Mouse (Mus musculus) forebrain, embryonic 11.5 days (tissue): Measurements from ENCODE around the gene Col6a1. TPM values are rescaled to one million over a fixed set of nuclear protein-coding genes. Genes with fewer than 3 reads are reported as not detected.

ENCODE experiments used
- ATAC-seq: fragments of 200-750 bp; cut with Nextera tagmentation; replicated peaks from 2 replicates; pipeline ENCODE4 v1.8.0; 2017; ENCODE audit warnings: moderate TSS enrichment; ENCODE audit not compliant: low FRiP score
- DNase-seq: peaks from one replicate; pipeline ENCODE4 v3.0.0-alpha.2; 2017; ENCODE audit warnings: low spot score
- H3K27ac ChIP-seq: fragments of 300-500 bp; sonication (generic); 2 replicates; pipeline ENCODE4 v1.5.1; 2014; ENCODE audit warnings: low read depth, low read length
- H3K27me3 ChIP-seq: fragments of 300-500 bp; sonication (generic); 2 replicates; pipeline ENCODE4 v1.6.1; 2014; ENCODE audit warnings: mild to moderate bottlenecking, low read length, mixed read lengths; ENCODE audit not compliant: control insufficient read depth, insufficient read depth
- H3K36me3 ChIP-seq: fragments of 300-500 bp; sonication (generic); 2 replicates; pipeline ENCODE4 v1.6.1; 2014; ENCODE audit warnings: mild to moderate bottlenecking, low read length, moderate library complexity, mixed read lengths; ENCODE audit not compliant: control insufficient read depth, insufficient read depth
- H3K4me1 ChIP-seq: fragments of 300-500 bp; sonication (generic); replicated peaks from 2 replicates; pipeline ENCODE4 v1.6.1; 2014; ENCODE audit warnings: low read length, mixed read lengths; ENCODE audit not compliant: control insufficient read depth, insufficient read depth
- H3K4me2 ChIP-seq: fragments of 300-500 bp; sonication (generic); 2 replicates; pipeline ENCODE4 v1.6.1; 2014; ENCODE audit warnings: low read depth, mild to moderate bottlenecking, low read length, moderate library complexity, mixed read lengths; ENCODE audit not compliant: severe bottlenecking
- H3K4me3 ChIP-seq: fragments of 300-500 bp; sonication (generic); 2 replicates; pipeline ENCODE4 v1.5.1; 2014; ENCODE audit warnings: low read depth, low read length
- H3K9ac ChIP-seq: fragments of 300-500 bp; sonication (generic); 2 replicates; pipeline ENCODE4 v1.6.1; 2014; ENCODE audit warnings: low read length
- H3K9me3 ChIP-seq: fragments of 300-500 bp; sonication (generic); 2 replicates; pipeline ENCODE4 v1.6.1; 2016; ENCODE audit warnings: low read length, mixed read lengths; ENCODE audit not compliant: control insufficient read depth
- WGBS: fragments of 180-500 bp; shearing (Covaris S2); extraction: QIAGEN DNeasy Blood & Tissue Kit; methylation state at CpG from one replicate; pipeline ENCODE4 v1.1.7; 2014; 5-methylcytosine and 5-hydroxymethylcytosine counted together
- polyA plus RNA-seq: library from polyadenylated mRNA; unstranded; fragments of >200 nt; fragmentation: Nextera tagmentation; extraction: Ambion mirVana; gene quantifications from 2 replicates; pipeline ENCODE4 v1.2.1, GENCODE M21; 2014

Col6a1 gene
- polyA plus RNA-seq, 1 experiment from 2014 or later, result 8.6 TPM

GRCm38 (mm10) chr10:76667197-76667805 is 58.7 kb downstream of the Col6a1 start:
- ATAC-seq (no peak), DNase-seq (no peak)
- WGBS, result 85% methylated on average over 1 of the region's 1 CpGs
- Histone ChIP-seq H3K4me2 (no peak overlapping the region), H3K9ac (no peak overlapping the region), H3K36me3 (no peaks in the 10 kb centered on the region), H3K27ac (no peak overlapping the region), H3K9me3 (no peaks in the 10 kb centered on the region), H3K27me3 (no peaks in the 10 kb centered on the region), H3K4me3 (no peak overlapping the region), H3K4me1 (no peaks in the 10 kb centered on the region)

DNA sequence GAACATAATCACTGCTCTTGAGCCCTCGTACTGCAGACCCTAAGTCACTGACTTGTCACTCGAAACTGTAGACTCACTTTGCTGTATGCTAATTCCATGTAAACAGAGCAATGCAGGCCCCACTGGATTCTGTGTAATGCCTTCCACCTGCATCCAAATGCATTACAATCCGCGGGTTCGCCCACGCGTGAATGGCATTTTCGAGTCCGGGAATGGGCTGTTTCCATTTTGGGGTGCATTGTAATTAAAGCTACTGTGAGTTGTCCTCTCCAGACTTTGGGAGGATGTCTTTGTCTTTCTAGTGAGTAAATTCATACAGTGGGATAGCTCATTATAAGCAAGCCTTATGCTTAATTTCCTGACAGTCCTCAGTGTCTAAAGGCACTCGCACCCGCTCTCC is 60.4 kb downstream of the Col6a1 start:
- 92% methylated on average over 11 of the region's 11 CpGs for WGBS
- no peak for DNase-seq
- Histone ChIP-seq H3K4me2 (no peak overlapping the region), H3K4me3 (no peak overlapping the region), H3K4me1 (no peaks in the 10 kb centered on the region), H3K9me3 (no peaks in the 10 kb centered on the region), H3K27me3 (no peaks in the 10 kb centered on the region), H3K9ac (no peak overlapping the region), H3K36me3 (no peaks in the 10 kb centered on the region), H3K27ac (no peak overlapping the region)
- no peak for ATAC-seq

- DNase-seq, result no peak
- Histone ChIP-seq H3K36me3 (no peaks in the 10 kb centered on the region), H3K4me1 (no peaks in the 10 kb centered on the region), H3K9me3 (no peaks in the 10 kb centered on the region), H3K27ac (no peak overlapping the region), H3K4me3 (no peak overlapping the region), H3K9ac (no peak overlapping the region), H3K4me2 (no peak overlapping the region), H3K27me3 (no peaks in the 10 kb centered on the region)
- no peak for ATAC-seq
- 82% methylated on average over 20 of the region's 20 CpGs for WGBS
Measured at GRCm38 (mm10) chr10:76664156-76665115, 61.5 kb downstream of the Col6a1 start.

Other genes starting within 250 kb of the Col6a1 start
- 44.9 and 72.6 TPM in 2 replicates for gene Lss, start 194.6 kb downstream of the Col6a1 start, polyA plus RNA-seq
- 0.23 TPM in 1 of 2 replicates, not detected in the other for gene Spatc1l, start 163.9 kb downstream of the Col6a1 start, polyA plus RNA-seq
- not detected in 2 replicates for gene Ftcd, start 150.5 kb downstream of the Col6a1 start, polyA plus RNA-seq
- 9.6 and 12.3 TPM in 2 replicates for gene Col6a2, start 102.5 kb downstream of the Col6a1 start, polyA plus RNA-seq
- 35.4 and 38.9 TPM in 2 replicates for gene Pcbp3, start 235.7 kb upstream of the Col6a1 start, polyA plus RNA-seq